Mouse (Mus musculus): ENCODE measurements around the gene Lelp1. TPM values are rescaled to one million over a fixed set of nuclear protein-coding genes. Genes with fewer than 3 reads are reported as not detected.

The Lelp1 gene
- polyA plus RNA-seq, 1 experiment from 2014 or later: not detected

Other genes with a start within 250 kb of the Lelp1 start
- gene Pglyrp3, start 128.2 kb downstream of the Lelp1 start, polyA plus RNA-seq (2015; fragmentation: Nextera tagmentation; extraction: Ambion mirVana): not detected in 2 replicates
- 8.8 TPM in 2 replicates for gene Lor, start 59.6 kb downstream of the Lelp1 start, polyA plus RNA-seq (2015; fragmentation: Nextera tagmentation; extraction: Ambion mirVana)
- not detected in 2 replicates for gene Prr9, start 18.8 kb downstream of the Lelp1 start, polyA plus RNA-seq (2015; fragmentation: Nextera tagmentation; extraction: Ambion mirVana)
- not detected in 2 replicates for gene Sprr2a1, start 73.1 kb upstream of the Lelp1 start, polyA plus RNA-seq (2015; fragmentation: Nextera tagmentation; extraction: Ambion mirVana)
- gene Sprr2a2, start 73.2 kb upstream of the Lelp1 start, polyA plus RNA-seq (2015; fragmentation: Nextera tagmentation; extraction: Ambion mirVana): not detected in 2 replicates
- gene Sprr2a3, start 142.7 kb upstream of the Lelp1 start, polyA plus RNA-seq (2015; fragmentation: Nextera tagmentation; extraction: Ambion mirVana): not detected in 2 replicates
- gene Sprr2b, start 173.9 kb upstream of the Lelp1 start, polyA plus RNA-seq (2015; fragmentation: Nextera tagmentation; extraction: Ambion mirVana): 0.22 TPM in 1 of 2 replicates, not detected in the other
- not detected in 2 replicates for gene Sprr2d, start 196.4 kb upstream of the Lelp1 start, polyA plus RNA-seq (2015; fragmentation: Nextera tagmentation; extraction: Ambion mirVana)
- gene Sprr2e, start 209.4 kb upstream of the Lelp1 start, polyA plus RNA-seq (2015; fragmentation: Nextera tagmentation; extraction: Ambion mirVana): not detected in 2 replicates
- gene Sprr2f, start 222.4 kb upstream of the Lelp1 start, polyA plus RNA-seq (2015; fragmentation: Nextera tagmentation; extraction: Ambion mirVana): not detected in 2 replicates
- gene Sprr2h, start 242.9 kb upstream of the Lelp1 start, polyA plus RNA-seq (2015; fragmentation: Nextera tagmentation; extraction: Ambion mirVana): not detected in 2 replicates

Measured in midbrain, embryonic 15.5 days (tissue).